Mouse (Mus musculus) heart, adult 9 months (tissue): ENCODE measurements at regions not wholly inside any gene's neighbourhood (a gene's known extent, or its start where the extent isn't known, plus 50 kb on each side); places are given as distances from the start of the nearest gene placed in this dataset.

Experiments used
- DNase-seq, 2 experiments: peaks; one replicate each; pipeline ENCODE4 v3.0.0; 2022; ENCODE audit warnings: low spot score in 2 of 2

- no peak for DNase-seq
These were observed 289.0 kb upstream of the Mef2c start for GRCm38 (mm10) chr13:83214811-83215210.

GRCm38 (mm10) chr13:83216454-83216853 is 287.4 kb upstream of the Mef2c start:
- DNase-seq, result no peak

GRCm38 (mm10) chr13:83252452-83252851 is 251.4 kb upstream of the Mef2c start:
- DNase-seq, result no peak

- DNase-seq, result no peak
These were observed 237.2 kb upstream of the Mef2c start for GRCm38 (mm10) chr13:83266591-83266990.

GRCm38 (mm10) chr13:83268663-83269062 is 235.2 kb upstream of the Mef2c start:
- DNase-seq, result no peak

- DNase-seq, result no peak
These were observed 225.1 kb upstream of the Mef2c start for GRCm38 (mm10) chr13:83278695-83279094.

- no peak for DNase-seq
These were observed 196.1 kb upstream of the Mef2c start for GRCm38 (mm10) chr13:83307696-83308095.

- DNase-seq, result peak in 1 of 2 experiments; percentile 1
These were observed 175.3 kb upstream of the Mef2c start for GRCm38 (mm10) chr13:83328488-83328887.

- DNase-seq, result no peak
These were observed 170.1 kb upstream of the Mef2c start for GRCm38 (mm10) chr13:83333728-83334127.

DNA sequence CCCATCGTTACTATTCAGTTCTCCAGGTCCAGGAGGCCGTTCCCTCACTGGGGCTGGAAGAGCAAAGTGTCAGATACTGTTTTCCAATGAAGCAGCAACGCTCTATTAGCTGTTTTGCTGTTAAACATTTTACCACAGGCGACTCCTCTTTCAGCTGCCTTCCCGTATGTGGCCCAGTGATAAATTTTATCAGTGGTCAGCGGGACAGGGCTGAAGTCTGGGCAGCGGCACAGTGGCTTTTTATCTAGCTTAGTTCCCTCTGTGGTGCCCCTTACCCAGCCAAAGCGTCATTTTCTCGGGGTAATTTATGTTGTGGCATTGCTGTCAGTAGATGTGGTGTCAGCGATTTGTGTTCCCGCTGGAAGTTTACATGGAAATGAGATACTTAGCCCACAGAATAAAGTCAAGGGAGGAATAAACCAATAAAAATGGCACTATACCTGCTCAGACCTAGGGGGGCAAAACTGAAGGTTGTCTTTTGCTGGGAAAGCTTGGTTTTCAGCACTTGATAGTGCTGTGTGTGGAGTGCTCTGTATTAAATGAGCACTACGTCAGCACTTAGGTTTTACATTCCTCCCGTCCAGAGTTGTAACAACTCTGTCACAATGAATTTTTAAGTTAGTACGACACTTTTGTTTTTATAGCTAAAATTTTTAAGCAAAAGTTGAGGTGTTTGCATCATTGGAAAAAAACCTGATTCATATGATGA is 159.1 kb upstream of the Mef2c start:
- no peak for DNase-seq

DNA sequence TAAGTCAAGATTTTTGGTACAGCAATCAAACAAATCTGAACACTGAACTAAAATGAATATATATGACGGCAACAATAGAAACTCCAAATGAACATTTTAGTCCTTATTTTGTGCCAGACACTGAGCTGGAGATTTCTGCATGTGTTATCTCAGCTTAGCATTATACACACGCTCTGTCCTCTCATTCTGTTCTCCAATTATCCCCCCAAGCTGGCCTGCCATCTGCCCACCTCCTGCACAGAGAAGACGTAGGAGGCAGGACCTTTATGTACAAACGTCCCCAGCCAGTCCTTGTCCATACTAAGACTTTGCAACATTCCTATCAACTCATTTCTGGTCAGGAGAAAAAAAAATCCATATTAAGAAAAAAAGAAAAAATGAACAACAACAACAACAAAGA is 148.5 kb upstream of the Mef2c start:
- no peak for DNase-seq

- DNase-seq, result no peak
These were observed 143.3 kb upstream of the Mef2c start for GRCm38 (mm10) chr13:83360529-83360928.

DNA sequence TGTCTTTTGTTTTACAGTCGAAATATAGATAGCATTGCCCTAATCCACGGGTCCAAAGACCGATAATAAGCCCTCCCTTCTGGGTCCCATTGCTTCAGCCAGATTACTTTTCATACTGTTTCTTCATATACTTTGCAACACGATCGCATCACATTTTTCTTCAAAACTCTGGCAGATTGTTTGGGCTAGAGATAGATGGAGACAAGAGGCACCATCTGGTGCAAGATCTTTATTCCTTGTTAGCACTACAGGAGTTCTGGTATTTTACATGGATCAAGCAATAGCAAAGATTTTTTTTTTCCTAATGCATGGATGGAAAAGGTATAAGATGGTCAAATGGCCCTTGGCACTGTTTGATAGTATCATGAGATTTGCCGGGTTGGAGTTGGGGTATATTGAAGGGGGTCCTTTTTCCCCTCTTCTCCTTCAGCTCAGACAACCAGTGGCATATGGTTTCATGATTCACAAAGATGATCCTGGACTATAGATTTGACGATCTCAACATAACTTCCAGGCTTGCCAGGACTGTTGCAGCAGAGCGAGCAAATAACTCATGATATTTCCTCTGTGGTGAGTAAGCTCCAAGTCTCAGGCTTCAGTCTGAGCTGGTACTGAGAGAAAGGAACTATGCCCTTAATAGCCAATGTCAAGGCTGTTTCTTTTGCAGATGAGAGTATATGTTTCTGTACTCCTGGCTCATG is 127.6 kb upstream of the Mef2c start:
- no peak for DNase-seq

DNA sequence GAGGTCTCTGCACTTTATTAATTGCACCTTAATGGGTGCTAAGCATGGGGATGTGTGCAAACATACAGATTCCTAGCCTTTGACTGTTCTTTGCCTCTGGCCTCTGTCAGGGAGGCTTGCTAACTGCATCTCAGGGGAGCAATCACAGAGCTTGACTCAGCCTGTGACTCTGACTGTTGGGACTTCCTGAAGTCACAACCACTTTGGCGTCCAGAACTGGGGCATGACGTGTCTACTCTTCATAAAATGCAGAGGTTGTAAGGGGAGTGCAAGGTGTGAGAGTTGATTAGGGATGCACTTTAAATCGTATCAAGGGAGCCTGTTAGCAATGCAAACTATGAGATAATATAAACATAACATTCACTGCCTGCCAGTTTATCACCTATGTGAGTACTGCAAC is 125.2 kb upstream of the Mef2c start:
- DNase-seq, result no peak

- DNase-seq, result no peak
These were observed 121.2 kb upstream of the Mef2c start for GRCm38 (mm10) chr13:83382609-83383008.

DNA sequence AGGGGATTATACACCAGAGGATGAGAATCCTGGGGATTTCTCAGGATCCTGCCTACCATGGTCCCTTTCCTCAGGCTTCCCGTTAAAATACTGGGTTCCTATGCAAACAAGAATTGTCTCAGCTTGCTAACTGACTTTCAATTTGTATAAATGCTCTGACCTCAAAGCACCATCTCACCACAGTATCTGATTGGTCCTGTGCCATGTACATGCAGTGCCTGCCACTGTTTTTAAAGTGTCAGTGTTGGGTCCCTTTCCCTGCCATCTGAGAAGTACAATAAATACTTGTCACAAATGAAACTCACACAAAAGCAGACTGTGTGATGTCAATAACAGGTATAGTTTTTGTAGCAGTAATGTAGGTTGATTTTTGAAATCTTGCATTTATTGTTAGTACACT is 109.1 kb upstream of the Mef2c start:
- DNase-seq, result no peak

DNA sequence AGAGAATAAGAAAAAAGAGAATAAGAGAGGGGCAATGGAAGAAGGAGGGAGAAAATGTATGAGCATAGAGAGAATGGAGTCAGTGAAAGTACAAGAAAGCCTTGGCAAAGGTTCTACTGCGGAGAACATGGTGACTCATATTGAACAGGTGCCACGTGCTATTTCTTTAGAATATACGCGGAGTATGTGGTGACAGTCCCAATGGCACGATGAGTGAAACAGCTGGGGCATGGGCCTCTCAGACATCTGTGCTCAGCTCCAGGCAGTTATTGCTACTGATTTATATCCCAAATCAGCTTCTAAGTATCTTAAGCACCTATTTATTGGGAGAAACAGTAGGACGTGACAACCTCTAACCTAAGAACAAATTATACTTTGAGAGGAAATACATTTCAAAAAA is 104.5 kb upstream of the Mef2c start:
- DNase-seq, result no peak

GRCm38 (mm10) chr13:83439619-83440436 is 64.0 kb upstream of the Mef2c start:
- no peak for DNase-seq

GRCm38 (mm10) chr13:83444277-83444676 is 59.6 kb upstream of the Mef2c start:
- no peak for DNase-seq

GRCm38 (mm10) chr13:83450820-83451219 is 53.0 kb upstream of the Mef2c start:
- DNase-seq, result no peak

- no peak for DNase-seq
These were observed 50.8 kb upstream of the Mef2c start for GRCm38 (mm10) chr13:83452987-83453386.
